Comparison of ENCODE assay signal across 8 mouse cellular contexts in genomic region chr1:93635091-93635579, GRCm38 (mm10). TPM values are rescaled to one million over a fixed set of nuclear protein-coding genes. Genes with fewer than 3 reads are reported as not detected.
DNase-seq lines count a peak whose midpoint lies in the region; ATAC-seq and TF ChIP-seq lines count a peak whose summit lies in the region.

No protein-coding gene starts in this region.

- WGBS in intestine, embryonic 16.5 days = under 1% methylated on average over 54 of the region's 58 CpGs
- 0% methylated on average over 57 of the region's 58 CpGs for WGBS in lung, embryonic 14.5 days
- WGBS in olfactory bulb, adult 2 months = under 1% methylated on average over 58 of the region's 58 CpGs

- ATAC-seq in Patski = peak; percentile 44
- peak; percentile 56 for ATAC-seq in erythroblast, adult 5-6 weeks (replicated peaks; ENCODE audit: low FRiP score, poor library complexity, severe bottlenecking)
- ATAC-seq in intestine, embryonic 16.5 days = peak; percentile 55
- no peak; the same call in none of the 2 replicates for ATAC-seq in lung, embryonic 14.5 days (ENCODE audit: insufficient read depth)

- peak; percentile 36 for DNase-seq in layer of hippocampus, adult 9-11 months
- no peak for DNase-seq in layer of hippocampus, postnatal 10 days (ENCODE audit: low spot score in 2 of 2)
- no peak for DNase-seq in Patski (ENCODE audit: low read depth, low spot score)
- peak; percentile 50 for DNase-seq in lung, embryonic 14.5 days
- DNase-seq in thymus, postnatal 36 days = no peak

- peak overlapping the region; percentile 85 for H3K4me2 ChIP-seq in intestine, embryonic 16.5 days (ENCODE audit: low read depth, low read length)
- H3K4me2 ChIP-seq in lung, embryonic 14.5 days = peak overlapping the region; percentile 90

- no peaks in the 10 kb centered on the region; the same call in none of the 2 replicates for H3K36me3 ChIP-seq in intestine, embryonic 16.5 days (ENCODE audit: control insufficient read depth, insufficient read depth, low read length)
- peaks cover 22% of the 10 kb centered on the region; the same call in 1 of the 2 replicates for H3K36me3 ChIP-seq in lung, embryonic 14.5 days (ENCODE audit: insufficient read depth)

- CTCF ChIA-PET in Patski (lab: Charles Lee) = interaction anchor here (1.0 to 1.9 kb wide), 3 partner anchors 14 to 45 kb away, joined by 3 to 4 read pairs (median 3); no protein-coding TSS in a partner anchor

- H3K9me3 ChIP-seq in intestine, embryonic 16.5 days (ENCODE audit: control insufficient read depth, low read length) = no peaks in the 10 kb centered on the region
- H3K9me3 ChIP-seq in lung, embryonic 14.5 days (ENCODE audit: low read depth, low read length) = no peaks in the 10 kb centered on the region

- no peaks in the 10 kb centered on the region for H3K27me3 ChIP-seq in Patski
- H3K27me3 ChIP-seq in intestine, embryonic 16.5 days (replicated peaks; ENCODE audit: control insufficient read depth, insufficient read depth, low read length) = no peaks in the 10 kb centered on the region
- H3K27me3 ChIP-seq in lung, embryonic 14.5 days (ENCODE audit: insufficient read depth, low read length) = no peaks in the 10 kb centered on the region

- POLR2A ChIA-PET in Patski (lab: Charles Lee) = interaction anchor here (0.6 to 1.5 kb wide), 3 partner anchors 9 to 701 kb away, joined by 3 read pairs; partner anchors contain the start of gene Capn10

- peak overlapping the region; percentile 94 for H3K27ac ChIP-seq in intestine, embryonic 16.5 days (ENCODE audit: low read length)
- H3K27ac ChIP-seq in lung, embryonic 14.5 days (ENCODE audit: low read depth) = peak overlapping the region; percentile 90
- H3K27ac ChIP-seq in olfactory bulb, adult 2 months (ENCODE audit: insufficient read depth, low read depth, low read length) = peak overlapping the region; percentile 32

- in situ Hi-C loops in Patski (cut with MboI; ENCODE audit: low pct_unique_long_range_greater_than_20kb) = no loop called here

- peak overlapping the region; percentile 96 for H3K9ac ChIP-seq in intestine, embryonic 16.5 days (ENCODE audit: low read depth, low read length)
- peak overlapping the region; percentile 87 for H3K9ac ChIP-seq in lung, embryonic 14.5 days

- TF ChIP-seq CTCF in Patski (IDR thresholded peaks at IDR 0.05) = no peak
- no peak for TF ChIP-seq CTCF in lung, embryonic 14.5 days (IDR thresholded peaks at IDR 0.05; ENCODE audit: low read depth)
- TF ChIP-seq CTCF in olfactory bulb, adult 2 months (IDR thresholded peaks at IDR 0.05; ENCODE audit: insufficient read depth, low read depth, low read length) = no peak

- peaks cover 12% of the 10 kb centered on the region for H3K4me1 ChIP-seq in intestine, embryonic 16.5 days (ENCODE audit: control insufficient read depth, insufficient read depth, low read length)
- peaks cover 6% of the 10 kb centered on the region; the same call in 1 of the 2 replicates for H3K4me1 ChIP-seq in lung, embryonic 14.5 days (ENCODE audit: insufficient read depth)
- H3K4me1 ChIP-seq in olfactory bulb, adult 2 months (ENCODE audit: control insufficient read depth, insufficient read depth, low read length) = peaks cover 5% of the 10 kb centered on the region; the same call in 1 of the 2 replicates

- TF ChIP-seq POLR2A in olfactory bulb, adult 2 months (IDR thresholded peaks at IDR 0.05; ENCODE audit: insufficient read depth, low read depth, low read length) = no peak

- peak overlapping the region; percentile 98 for H3K4me3 ChIP-seq in intestine, embryonic 16.5 days (ENCODE audit: low read length)
- peak overlapping the region; percentile 96 for H3K4me3 ChIP-seq in lung, embryonic 14.5 days (ENCODE audit: low read depth, low read length)
- H3K4me3 ChIP-seq in olfactory bulb, adult 2 months (ENCODE audit: insufficient read depth, low read depth, low read length) = peak overlapping the region; percentile 66

RNA-seq across cellular contexts. Expression of gene Stk25, which starts 23.3 kb away (rescaled TPM):
- total RNA-seq in layer of hippocampus, postnatal 10 days (2021) = 100 to 1,000 TPM; 353 to 378 TPM
- polyA plus RNA-seq in Patski (2021) = 201 TPM
- 6.0 and 9.8 TPM in 2 replicates for total RNA-seq in erythroblast, adult 5-6 weeks (2015; ENCODE audit: low replicate concordance)
- 7.9 and 14.8 TPM in 2 replicates for total RNA-seq in erythroblast, adult 5-6 weeks (2017; ENCODE audit: low replicate concordance)
- polyA plus RNA-seq in intestine, embryonic 16.5 days (2015; fragmentation: Nextera tagmentation; extraction: Ambion mirVana) = 164 and 171 TPM in 2 replicates
- polyA plus RNA-seq in lung, embryonic 14.5 days (2014; fragmentation: Nextera tagmentation; extraction: Ambion mirVana) = 180 and 181 TPM in 2 replicates
- polyA plus RNA-seq in olfactory bulb, adult 2 months (2012; ENCODE audit: insufficient read depth, insufficient read length, low replicate concordance, missing spikeins) = not detected in 2 replicates

RNA-seq across cellular contexts. Expression of gene Bok, which starts 50.3 kb away (rescaled TPM):
- total RNA-seq in layer of hippocampus, postnatal 10 days (2021) = 10 to 100 TPM; 60.4 to 63.3 TPM
- 14.8 TPM for polyA plus RNA-seq in Patski (2021)
- total RNA-seq in erythroblast, adult 5-6 weeks (2015; ENCODE audit: low replicate concordance) = not detected in 2 replicates
- not detected in 2 replicates for total RNA-seq in erythroblast, adult 5-6 weeks (2017; ENCODE audit: low replicate concordance)
- 44.7 and 53.0 TPM in 2 replicates for polyA plus RNA-seq in intestine, embryonic 16.5 days (2015; fragmentation: Nextera tagmentation; extraction: Ambion mirVana)
- 81.4 and 90.1 TPM in 2 replicates for polyA plus RNA-seq in lung, embryonic 14.5 days (2014; fragmentation: Nextera tagmentation; extraction: Ambion mirVana)
- not detected in 2 replicates for polyA plus RNA-seq in olfactory bulb, adult 2 months (2012; ENCODE audit: insufficient read depth, insufficient read length, low replicate concordance, missing spikeins)

Comparison
In these comparisons a context has a peak if more than half of its experiments do, and no peak if none do; other contexts are left out.
1. DNase-seq: peak in layer of hippocampus, adult 9-11 months (single experiment) and lung, embryonic 14.5 days (single experiment); none in layer of hippocampus, postnatal 10 days (0 of 2), Patski (single experiment) and thymus, postnatal 36 days (0 of 2).
2. H3K27ac ChIP-seq: peak in every context shown above with its lines; median percentile 94 in intestine, embryonic 16.5 days; 90 in lung, embryonic 14.5 days; 32 in olfactory bulb, adult 2 months.
3. RNA of gene Bok, which starts 50.3 kb away (polyA plus RNA-seq): 81.4 to 90.1 TPM in lung, embryonic 14.5 days, 44.7 to 53.0 TPM in intestine, embryonic 16.5 days and 14.8 TPM in Patski (single experiment); not detected in olfactory bulb, adult 2 months; every median in the first group is over 10 times any median in the second.
4. Peak in every context shown above with its lines, with median percentiles within 50 percentile points of each other: H3K4me3 ChIP-seq.